Mouse (Mus musculus): ENCODE measurements around the gene Gm11077.

The Gm11077 gene

DNA sequence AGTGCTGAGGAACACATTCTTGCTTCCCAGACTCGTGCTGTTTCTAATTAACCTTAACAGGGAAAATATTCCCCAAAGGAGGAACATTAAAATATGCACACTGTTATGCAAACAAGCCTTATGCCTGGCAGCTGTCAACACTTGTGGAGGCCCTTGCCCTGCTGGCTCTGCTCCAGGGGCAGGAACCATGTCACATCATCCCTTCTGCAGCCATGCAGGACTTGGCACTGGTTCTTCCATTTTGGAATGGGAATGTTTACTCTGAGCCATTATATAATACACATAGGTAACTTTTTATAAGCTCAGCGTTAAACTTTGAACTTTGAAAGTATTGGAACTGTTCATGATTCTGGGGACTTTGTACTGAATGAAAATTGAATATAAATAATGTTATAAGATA, 18.5 kb downstream of the Gm11077 start:
- DNase-seq (ENCODE audit: low read depth) = no peak

DNA sequence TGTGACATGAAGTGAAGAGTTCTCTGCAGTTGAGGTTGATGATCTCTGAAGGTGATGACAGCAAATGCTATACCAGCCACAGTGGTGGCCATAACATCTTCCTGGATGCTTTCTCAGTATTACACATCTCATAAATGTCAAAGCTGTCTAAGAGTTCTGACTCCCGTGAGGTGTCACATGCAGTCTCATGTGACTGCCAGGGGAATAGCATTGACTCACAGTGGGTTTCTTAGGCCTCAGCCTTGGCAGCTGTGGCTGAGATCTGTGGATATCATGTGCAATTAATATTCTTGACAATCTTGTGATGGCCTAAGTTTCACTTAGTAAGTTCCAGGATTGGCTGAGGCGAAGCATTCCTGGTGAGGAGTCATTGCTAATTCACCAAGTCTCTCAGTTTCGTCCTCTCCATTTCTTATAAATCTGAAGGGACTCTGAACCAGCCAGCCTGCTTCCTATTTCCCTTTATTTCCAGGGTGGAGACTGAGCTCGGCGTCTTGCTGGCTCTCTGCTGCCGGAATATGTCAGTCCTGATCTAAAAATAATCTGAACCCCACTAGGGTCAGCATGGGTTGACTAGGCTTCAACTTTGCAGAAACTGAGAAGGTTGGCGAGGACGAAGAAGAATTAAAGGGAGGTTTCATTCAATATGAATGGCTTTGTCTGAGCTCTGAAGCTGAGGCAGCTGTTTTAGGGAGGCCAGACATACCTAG, 21.4 kb downstream of the Gm11077 start:
- DNase-seq (ENCODE audit: low read depth) = no peak

DNA sequence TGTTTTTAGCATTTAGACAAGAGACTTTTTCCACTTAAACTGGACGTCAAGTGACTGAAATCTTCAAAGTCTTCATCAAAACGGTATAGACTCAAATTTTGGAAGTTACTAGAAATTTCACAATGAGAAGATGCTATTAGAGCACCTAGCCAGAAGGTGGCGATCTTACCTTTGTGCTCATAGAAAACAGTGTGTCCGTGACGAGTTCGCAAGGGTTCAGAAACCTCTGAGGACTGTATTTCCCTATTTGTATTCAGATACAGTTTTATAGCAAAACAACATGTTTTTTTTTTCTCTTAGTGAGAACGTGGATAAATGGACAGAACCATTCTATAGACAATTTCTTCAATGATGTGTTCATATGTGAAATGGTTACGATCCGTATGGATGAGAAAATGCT, 37.3 kb downstream of the Gm11077 start:
- DNase-seq (ENCODE audit: low read depth) = peak; percentile 70

DNA sequence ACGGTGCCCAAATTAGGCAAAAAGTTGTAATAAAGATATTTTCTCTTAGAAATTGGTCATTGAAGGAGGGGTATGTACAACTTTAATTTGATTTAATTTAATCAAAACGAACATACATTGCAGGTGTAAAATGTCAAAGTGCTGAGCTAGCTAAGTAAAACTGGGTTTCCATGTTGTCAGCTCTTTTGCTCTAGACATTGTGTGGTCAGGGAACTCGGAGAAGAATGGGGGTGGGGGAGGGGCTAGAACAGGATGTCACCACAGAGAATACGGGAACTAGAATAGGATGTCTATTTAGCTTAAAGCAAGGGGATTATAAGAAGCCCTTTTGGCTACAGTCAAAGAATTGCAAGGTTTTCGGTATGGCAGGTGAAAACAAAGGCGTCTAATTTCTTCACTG, 38.2 kb downstream of the Gm11077 start:
- peak; percentile 30 for DNase-seq (ENCODE audit: low read depth)

DNA sequence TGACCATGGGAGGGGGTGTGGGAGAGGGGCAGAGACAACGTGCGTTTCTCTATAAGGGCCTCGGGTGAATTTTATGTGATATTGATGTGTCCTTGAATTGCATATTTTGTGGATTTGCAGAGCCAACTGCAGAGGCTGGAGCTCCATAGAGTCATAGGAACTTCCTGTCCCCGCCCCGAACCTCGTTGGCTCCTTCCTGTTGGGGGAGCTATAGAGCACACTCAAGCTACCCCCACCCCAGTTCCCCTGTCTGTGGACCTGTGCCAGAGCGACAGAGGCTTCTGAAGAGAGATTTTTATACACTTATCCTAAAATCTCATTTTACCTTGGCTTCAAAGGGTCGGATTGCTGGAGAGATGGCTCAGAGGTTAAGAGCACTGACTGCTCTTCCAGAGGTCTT, 39.1 kb downstream of the Gm11077 start:
- peak; percentile 10 for DNase-seq (ENCODE audit: low read depth)

DNA sequence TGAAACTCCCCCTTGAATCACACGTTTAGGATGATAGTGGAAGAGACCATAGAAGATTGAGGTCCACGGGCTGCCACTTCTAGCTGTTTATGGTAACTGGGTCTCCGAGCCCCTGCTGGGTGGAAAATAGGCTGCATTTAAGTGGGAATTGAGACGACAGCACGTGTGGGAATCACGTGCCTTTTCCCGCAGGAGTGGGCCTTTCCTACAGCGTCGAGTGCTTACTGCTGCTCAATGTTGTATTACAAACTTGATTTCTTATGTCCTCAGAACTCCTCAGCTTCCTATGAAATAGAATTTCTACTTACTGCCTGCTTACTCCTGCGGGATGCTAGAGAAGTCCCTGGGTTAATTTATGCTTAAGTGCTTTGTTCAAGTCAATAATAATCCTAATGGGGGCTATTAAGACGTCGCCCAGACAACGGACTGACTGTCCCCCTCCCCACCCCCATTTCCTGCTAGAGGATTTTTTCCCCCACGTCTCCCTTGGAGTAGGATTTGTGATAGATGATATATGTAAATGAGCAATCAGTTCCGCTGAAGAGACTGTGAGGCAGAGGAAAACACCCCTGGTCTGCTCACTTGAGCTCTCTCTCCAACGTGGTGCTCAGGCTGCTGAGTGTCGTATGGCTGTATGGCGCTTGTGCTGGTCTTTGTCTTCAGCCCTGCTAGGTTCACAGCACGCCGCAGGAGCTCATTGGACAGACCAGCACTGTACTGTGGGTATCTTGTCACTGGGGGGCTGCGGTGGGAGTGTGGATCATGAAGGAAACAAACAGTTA, 40.0 kb downstream of the Gm11077 start:
- DNase-seq (ENCODE audit: low read depth) = no peak

DNA sequence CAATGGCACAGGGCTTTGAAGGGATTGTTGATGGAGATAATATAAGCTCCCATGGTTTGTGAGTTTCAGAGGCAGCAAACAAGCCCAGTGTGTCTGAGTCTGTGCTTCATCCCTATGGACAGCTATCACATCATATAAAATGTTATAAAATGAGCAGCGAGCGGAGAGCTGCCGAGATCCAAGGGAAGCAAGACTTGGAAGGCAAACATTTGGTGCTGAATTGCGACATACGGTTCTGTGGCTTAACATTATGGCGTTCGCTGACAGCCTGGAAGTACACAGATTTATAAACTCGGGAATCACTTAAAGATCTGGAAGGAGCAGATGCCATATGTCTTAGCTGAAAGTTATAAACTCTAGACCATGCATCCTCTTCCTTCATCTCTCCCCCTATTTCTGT, 47.2 kb downstream of the Gm11077 start:
- no peak for DNase-seq (ENCODE audit: low read depth)

DNA sequence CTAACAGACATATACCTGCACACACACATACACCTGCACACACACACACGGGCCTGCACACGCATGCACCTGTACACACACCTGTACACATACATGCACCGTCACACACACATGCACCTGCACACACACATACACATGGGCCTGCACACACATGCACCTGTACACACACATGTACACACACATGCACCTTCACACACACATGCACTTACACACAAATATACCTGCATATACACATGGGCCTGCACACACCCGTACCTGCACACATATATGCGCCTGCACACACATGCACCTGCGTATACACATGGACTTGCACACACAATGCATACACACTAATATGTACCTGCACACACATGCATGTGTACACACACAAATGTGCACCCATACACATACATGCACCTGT, 53.4 kb downstream of the Gm11077 start:
- DNase-seq (ENCODE audit: low read depth) = no peak

DNA sequence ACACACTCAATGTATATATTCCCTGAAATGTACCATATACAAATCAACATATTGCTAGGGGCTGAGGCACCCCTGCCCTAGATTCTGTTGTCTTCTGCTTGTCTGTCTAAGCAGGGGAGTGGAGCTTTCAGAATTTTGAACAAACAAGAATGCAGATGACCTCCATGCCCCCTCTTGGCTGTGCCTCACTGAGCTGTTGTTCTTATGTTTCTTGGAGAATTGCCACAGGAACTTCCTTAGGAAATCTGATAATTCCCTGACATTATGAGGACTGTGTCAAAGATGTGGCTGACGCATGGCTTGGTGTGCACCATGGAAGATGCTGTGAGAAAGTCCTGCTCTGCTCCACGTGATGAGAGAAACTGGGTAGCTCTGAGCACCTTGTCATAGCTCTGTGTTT, 57.0 kb downstream of the Gm11077 start:
- DNase-seq (ENCODE audit: low read depth) = no peak

DNA sequence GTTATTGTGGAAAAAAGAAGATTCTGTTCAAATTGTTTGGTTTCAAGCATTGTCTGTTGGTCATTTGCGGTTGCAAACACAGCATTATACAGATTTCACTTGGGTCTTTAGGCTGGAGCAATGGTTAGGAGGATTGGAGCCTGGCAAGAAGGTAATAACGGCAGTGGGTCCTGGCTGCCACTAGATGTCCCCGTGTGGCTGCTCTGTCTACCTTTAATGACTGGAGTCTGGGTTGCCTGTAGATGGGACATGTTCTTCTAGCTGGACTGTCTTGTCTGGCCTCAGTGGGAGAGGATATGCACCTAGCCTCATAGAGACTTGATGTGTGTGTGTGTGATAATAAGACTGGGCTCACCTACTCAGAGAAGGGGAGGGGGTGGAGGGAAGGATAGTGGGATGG, 60.8 kb downstream of the Gm11077 start:
- peak; percentile 40 for DNase-seq (ENCODE audit: low read depth)

DNA sequence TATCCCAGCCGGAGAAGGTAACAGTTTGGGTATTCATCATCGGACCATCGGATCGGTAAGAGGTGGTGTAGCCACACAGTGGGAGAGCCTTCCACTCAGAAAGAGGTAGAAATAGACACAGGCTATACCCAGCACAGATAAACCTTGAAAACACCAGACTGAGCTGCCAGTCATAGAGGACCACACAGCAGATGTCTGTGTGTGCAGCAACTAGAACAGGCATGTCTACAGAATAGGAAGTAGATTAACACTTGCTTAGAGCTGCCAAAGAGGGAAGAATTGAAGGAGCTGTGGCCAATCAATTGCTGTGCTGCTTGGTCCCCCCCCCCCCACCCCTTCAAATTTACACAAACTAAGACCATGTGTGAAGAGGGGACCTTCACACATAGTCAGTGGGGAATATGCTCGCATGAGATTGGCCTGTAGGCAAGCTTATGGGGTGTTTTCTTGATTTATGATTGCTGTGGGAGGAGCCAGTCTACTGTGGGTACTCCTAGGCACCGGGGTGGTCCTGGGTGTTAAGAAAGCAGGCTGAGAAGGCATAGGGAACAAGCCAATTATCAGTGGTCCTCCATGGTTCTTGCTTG, 64.7 kb downstream of the Gm11077 start:
- DNase-seq (ENCODE audit: low read depth) = no peak

DNA sequence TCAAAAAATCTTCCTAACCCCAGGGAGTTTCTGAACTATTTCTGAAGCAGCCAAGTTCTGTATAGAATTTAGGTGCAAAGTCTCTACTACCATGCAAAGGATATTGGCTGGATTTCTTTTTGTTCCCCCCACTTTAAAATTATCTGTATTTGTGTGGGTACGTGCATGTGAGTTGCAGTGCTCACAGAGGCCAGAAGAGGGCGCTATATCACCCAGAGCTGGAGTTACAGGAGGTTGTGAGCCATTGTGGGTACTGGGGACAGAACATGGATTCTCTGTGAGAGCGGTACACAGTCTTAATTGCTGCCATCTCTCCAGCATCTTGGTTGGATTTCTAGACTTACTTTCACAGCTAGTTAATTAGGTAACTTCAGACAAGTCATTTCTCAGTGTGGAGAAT, 69.8 kb downstream of the Gm11077 start:
- no peak for DNase-seq (ENCODE audit: low read depth)

DNA sequence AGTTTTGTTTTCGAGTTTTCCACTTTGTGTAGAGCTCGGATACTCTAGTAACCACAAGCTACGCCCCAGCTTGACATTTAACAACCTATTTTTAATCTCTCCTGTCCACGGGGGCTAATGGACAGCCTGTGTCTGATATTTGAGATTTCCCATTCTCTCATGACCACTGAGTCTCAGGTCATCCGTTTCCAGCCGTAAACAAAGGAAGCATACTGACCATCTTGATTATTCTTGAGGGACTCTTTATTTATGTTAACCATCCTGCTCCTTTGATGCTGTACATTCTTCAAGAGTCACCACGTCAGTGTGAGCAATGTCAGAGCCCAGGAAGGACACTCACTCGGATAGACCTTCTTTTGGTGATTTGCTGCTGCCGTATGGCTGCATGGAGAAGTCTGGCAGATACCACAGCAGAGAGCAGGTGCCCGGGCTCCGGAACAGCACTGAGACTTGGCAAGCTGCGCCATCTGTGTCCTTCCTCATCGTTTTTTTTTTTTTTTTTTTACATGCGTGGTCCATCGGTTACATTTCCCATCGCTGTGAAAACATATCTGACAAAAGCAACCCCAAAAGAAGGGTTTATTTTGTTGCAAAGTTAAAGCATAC, 70.5 kb downstream of the Gm11077 start:
- DNase-seq (ENCODE audit: low read depth) = no peak

DNA sequence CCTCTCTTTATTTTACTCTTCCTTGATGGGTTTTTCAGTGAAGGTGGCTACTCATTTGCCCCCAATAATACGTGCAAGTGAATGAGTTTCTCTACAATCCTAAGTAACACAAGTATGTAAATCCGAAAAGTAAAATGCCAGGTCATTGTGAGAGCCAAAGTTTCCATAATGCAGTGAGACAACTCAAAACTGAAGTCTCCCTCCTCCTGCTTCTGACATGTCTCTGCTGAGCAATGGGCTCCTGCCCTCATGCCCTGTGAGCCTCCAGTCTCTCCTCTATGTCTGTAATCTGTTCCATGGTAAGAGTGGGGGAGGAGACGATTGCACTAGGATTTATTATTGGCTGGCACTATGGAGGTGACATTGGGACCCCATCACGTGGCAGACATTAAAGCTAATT, 71.5 kb downstream of the Gm11077 start:
- DNase-seq (ENCODE audit: low read depth) = no peak

Measured in 416B (cell line).